Mouse (Mus musculus): ENCODE measurements around the gene Atp1a1. TPM values are rescaled to one million over a fixed set of nuclear protein-coding genes. Genes with fewer than 3 reads are reported as not detected.
A peak's percentile ranks its signal among the peaks of the same experiment; 100 is the strongest.

Gene Atp1a1
- polyA plus RNA-seq (2016; fragmentation: Nextera tagmentation; extraction: Ambion mirVana), result 46.3 and 50.9 TPM in 2 replicates

DNA sequence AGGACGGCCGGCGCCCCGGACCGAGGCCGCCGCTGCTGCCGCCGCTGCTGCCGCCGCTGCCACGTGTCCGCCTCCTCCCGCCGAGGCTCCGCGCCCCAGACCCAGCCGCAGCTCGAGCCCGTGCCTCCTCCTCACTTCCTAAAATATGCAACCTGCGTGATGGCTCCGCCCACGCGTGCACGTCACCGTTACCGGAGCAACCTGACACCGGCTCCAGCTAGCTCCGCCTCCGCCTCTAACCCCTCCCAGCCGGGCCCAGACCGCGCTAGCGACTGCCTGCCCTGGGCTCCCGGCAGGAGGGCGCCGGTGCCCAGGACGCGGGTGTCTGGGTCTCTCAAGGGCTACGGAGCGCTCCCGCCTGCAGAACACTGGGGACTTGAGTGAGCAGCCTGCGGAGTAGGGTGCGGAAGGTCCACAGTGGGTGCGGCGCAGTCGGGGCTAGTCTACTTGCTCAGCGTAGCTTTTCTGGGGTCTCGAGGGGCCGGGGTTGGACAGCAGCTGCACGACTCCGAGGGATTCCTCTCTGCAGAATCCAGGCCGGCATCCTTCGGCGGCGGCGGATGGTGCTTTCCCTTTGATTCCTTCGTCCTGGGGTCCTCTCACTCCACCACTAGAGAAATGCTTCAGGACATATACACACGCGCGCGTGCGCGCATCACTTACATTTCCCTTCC is at the start of gene Atp1a1:
TSS of gene Atp1a1 (minus strand) at position 135 of the 674 bp plus-strand sequence.
- Histone ChIP-seq H3K4me3 (peak within 1 kb of the TSS; percentile 87), H3K4me1 (peaks cover 37% of the 10 kb centered on the region), H3K36me3 (no peaks in the 10 kb centered on the region), H3K27ac (replicated peaks) (peak within 1 kb of the TSS; percentile 97), H3K9ac (replicated peaks) (peak within 1 kb of the TSS; percentile 90), H3K27me3 (peaks cover 16% of the 10 kb centered on the region), H3K9me3 (no peaks in the 10 kb centered on the region), H3K4me2 (replicated peaks) (peak within 1 kb of the TSS; percentile 75)
- ATAC-seq (ENCODE audit: low FRiP score, low read depth), result peak; percentile 95
- under 1% methylated on average over 62 of the region's 64 CpGs for WGBS

DNA sequence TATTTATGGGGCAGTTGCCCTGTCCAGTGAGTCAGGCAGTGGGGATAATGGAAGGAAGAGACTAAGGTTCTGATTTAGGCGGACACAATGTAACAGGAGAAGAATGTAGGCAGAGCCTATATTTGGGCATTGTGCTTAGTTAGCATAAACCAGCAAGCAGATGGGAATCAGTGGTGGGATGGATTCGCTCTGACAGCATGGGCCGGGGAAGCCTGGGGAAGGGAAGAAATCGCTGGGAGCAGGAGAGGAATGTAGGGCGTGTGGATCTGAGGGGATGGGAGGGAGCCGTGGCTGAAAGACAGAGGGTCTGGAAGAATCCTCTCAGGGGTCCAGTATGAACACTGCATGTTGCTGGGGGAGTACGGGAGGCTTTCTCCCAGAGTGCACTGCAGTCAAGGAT is 49.0 kb upstream of the Atp1a1 start:
- 50% methylated on average over 7 of the region's 7 CpGs for WGBS
- no peaks in the 10 kb centered on the region for H3K27me3 ChIP-seq
- no peak overlapping the region for H3K27ac ChIP-seq (replicated peaks)
- H3K36me3 ChIP-seq, result no peaks in the 10 kb centered on the region
- ATAC-seq (ENCODE audit: low FRiP score, low read depth), result no peak
- H3K4me3 ChIP-seq, result no peak overlapping the region
- H3K9ac ChIP-seq (replicated peaks), result no peak overlapping the region
- no peak overlapping the region for H3K4me2 ChIP-seq (replicated peaks)
- no peaks in the 10 kb centered on the region for H3K9me3 ChIP-seq
- H3K4me1 ChIP-seq, result no peaks in the 10 kb centered on the region

DNA sequence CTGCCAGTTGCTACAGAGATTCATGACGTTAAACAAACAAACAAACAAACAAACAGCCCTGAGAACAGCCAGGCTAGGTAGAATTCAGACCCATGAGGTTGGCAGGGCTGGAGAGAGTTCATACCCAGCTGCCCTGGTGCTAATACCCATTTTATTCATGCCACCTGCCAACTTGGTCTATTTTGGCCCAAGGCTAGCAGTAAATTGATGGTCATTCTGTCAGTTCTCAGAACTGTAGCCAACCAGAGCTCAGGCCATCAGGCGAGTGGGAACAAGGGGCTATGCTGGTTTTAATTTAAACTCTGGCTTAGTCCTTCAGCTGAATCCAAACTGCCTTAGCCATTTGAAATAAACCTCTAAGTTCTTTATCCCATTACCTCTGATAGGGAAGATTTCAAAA is 48.5 kb upstream of the Atp1a1 start:
- 71% methylated on average over 2 of the region's 2 CpGs for WGBS
- Histone ChIP-seq H3K4me1 (no peaks in the 10 kb centered on the region), H3K9me3 (no peaks in the 10 kb centered on the region), H3K27ac (replicated peaks) (no peak overlapping the region), H3K36me3 (no peaks in the 10 kb centered on the region), H3K9ac (replicated peaks) (no peak overlapping the region), H3K4me3 (no peak overlapping the region), H3K4me2 (replicated peaks) (no peak overlapping the region), H3K27me3 (no peaks in the 10 kb centered on the region)
- ATAC-seq (ENCODE audit: low FRiP score, low read depth), result no peak

GRCm38 (mm10) chr3:101650328-101650727 is 45.8 kb upstream of the Atp1a1 start:
- ATAC-seq (ENCODE audit: low FRiP score, low read depth), result no peak
- H3K9me3 ChIP-seq, result no peaks in the 10 kb centered on the region
- H3K4me1 ChIP-seq, result 0 out of 2 replicates have a peak, but pooled peaks cover 3% of the 10 kb centered on the region
- no peak overlapping the region for H3K27ac ChIP-seq (replicated peaks)
- 72% methylated on average over 2 of the region's 2 CpGs for WGBS
- H3K4me2 ChIP-seq (replicated peaks), result no peak overlapping the region
- no peaks in the 10 kb centered on the region for H3K36me3 ChIP-seq
- no peaks in the 10 kb centered on the region for H3K27me3 ChIP-seq
- no peak overlapping the region for H3K4me3 ChIP-seq
- no peak overlapping the region for H3K9ac ChIP-seq (replicated peaks)

GRCm38 (mm10) chr3:101649271-101649670 is 44.8 kb upstream of the Atp1a1 start:
- WGBS, result 80% methylated on average over 2 of the region's 2 CpGs
- no peak overlapping the region for H3K4me3 ChIP-seq
- H3K9ac ChIP-seq (replicated peaks), result no peak overlapping the region
- no peak overlapping the region for H3K4me2 ChIP-seq (replicated peaks)
- no peaks in the 10 kb centered on the region for H3K27me3 ChIP-seq
- 0 out of 2 replicates have a peak, but pooled peaks cover 3% of the 10 kb centered on the region for H3K4me1 ChIP-seq
- no peak for ATAC-seq (ENCODE audit: low FRiP score, low read depth)
- no peaks in the 10 kb centered on the region for H3K9me3 ChIP-seq
- H3K36me3 ChIP-seq, result no peaks in the 10 kb centered on the region
- H3K27ac ChIP-seq (replicated peaks), result no peak overlapping the region

GRCm38 (mm10) chr3:101648096-101648793 is 43.8 kb upstream of the Atp1a1 start:
- Histone ChIP-seq H3K27me3 (no peaks in the 10 kb centered on the region), H3K4me1 (0 out of 2 replicates have a peak, but pooled peaks cover 3% of the 10 kb centered on the region), H3K4me3 (no peak overlapping the region), H3K9me3 (no peaks in the 10 kb centered on the region), H3K9ac (replicated peaks) (no peak overlapping the region), H3K36me3 (no peaks in the 10 kb centered on the region), H3K27ac (replicated peaks) (no peak overlapping the region), H3K4me2 (replicated peaks) (no peak overlapping the region)
- no peak for ATAC-seq (ENCODE audit: low FRiP score, low read depth)
- 76% methylated on average over 13 of the region's 13 CpGs for WGBS

- ATAC-seq (ENCODE audit: low FRiP score, low read depth), result no peak
- Histone ChIP-seq H3K36me3 (no peaks in the 10 kb centered on the region), H3K27me3 (no peaks in the 10 kb centered on the region), H3K4me1 (0 out of 2 replicates have a peak, but pooled peaks cover 3% of the 10 kb centered on the region), H3K4me3 (no peak overlapping the region), H3K9ac (replicated peaks) (no peak overlapping the region), H3K27ac (replicated peaks) (no peak overlapping the region), H3K9me3 (no peaks in the 10 kb centered on the region), H3K4me2 (replicated peaks) (no peak overlapping the region)
- WGBS, result 67% methylated on average over 5 of the region's 5 CpGs
These were observed 42.3 kb upstream of the Atp1a1 start for GRCm38 (mm10) chr3:101646806-101647205.

DNA sequence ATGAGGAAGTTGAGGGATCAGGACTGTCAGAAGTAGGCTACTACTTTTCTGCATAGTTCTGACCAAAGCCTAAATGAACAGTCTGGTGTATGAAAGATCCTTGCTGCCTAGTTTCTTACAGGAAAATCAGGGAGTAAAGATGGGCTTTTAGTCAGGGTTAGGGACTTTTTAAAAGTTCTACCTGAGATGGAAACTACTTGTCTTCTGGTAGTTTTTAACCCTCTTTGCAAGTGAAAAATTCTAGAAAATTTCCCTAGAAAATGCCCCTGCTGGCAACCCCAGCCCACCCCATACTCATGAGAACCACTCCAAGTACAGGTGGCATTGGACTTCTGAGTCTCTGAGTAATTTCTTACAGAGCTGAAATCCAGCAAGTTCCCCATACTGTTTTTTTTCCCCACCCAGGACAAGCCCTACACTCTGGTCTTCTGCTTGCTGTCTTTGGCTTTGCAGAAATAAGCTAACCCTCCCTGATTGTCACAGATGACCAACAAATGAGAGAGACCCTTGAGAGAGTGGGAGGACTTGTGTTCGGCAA is 41.2 kb upstream of the Atp1a1 start:
- H3K9me3 ChIP-seq, result no peaks in the 10 kb centered on the region
- H3K9ac ChIP-seq (replicated peaks), result no peak overlapping the region
- H3K27me3 ChIP-seq, result no peaks in the 10 kb centered on the region
- no peak overlapping the region for H3K4me3 ChIP-seq
- H3K4me2 ChIP-seq (replicated peaks), result no peak overlapping the region
- WGBS, result 69% methylated on average over 1 of the region's 1 CpGs
- H3K36me3 ChIP-seq, result no peaks in the 10 kb centered on the region
- no peak for ATAC-seq (ENCODE audit: low FRiP score, low read depth)
- H3K4me1 ChIP-seq, result 0 out of 2 replicates have a peak, but pooled peaks cover 3% of the 10 kb centered on the region
- H3K27ac ChIP-seq (replicated peaks), result no peak overlapping the region

- Histone ChIP-seq H3K4me2 (replicated peaks) (no peak overlapping the region), H3K27me3 (no peaks in the 10 kb centered on the region), H3K9me3 (no peaks in the 10 kb centered on the region), H3K4me1 (0 out of 2 replicates have a peak, but pooled peaks cover 3% of the 10 kb centered on the region), H3K36me3 (no peaks in the 10 kb centered on the region), H3K27ac (replicated peaks) (no peak overlapping the region), H3K9ac (replicated peaks) (no peak overlapping the region), H3K4me3 (no peak overlapping the region)
- 87% methylated on average over 4 of the region's 4 CpGs for WGBS
- ATAC-seq (ENCODE audit: low FRiP score, low read depth), result no peak
These were observed 39.7 kb upstream of the Atp1a1 start for GRCm38 (mm10) chr3:101644062-101644802.

DNA sequence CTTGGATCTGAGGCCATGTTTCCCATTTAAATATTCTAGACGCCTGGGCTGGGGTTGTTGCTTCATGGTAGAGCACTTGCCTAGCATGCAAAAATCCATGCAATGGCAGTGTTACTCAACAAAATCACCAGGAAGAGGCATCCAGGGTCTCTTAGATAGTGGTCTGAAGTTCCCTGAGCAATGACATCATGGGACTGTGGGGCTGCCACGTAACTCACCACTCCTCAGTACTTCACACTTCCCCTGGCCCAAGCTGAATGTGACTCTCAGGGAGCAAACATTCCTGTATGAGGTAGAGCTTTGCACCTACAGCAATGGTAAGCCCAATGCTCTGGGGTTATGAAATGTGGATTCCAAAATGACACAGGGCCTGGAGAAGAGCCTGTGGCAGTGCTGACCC is 38.8 kb upstream of the Atp1a1 start:
- no peak for ATAC-seq (ENCODE audit: low FRiP score, low read depth)
- Histone ChIP-seq H3K27me3 (no peaks in the 10 kb centered on the region), H3K36me3 (no peaks in the 10 kb centered on the region), H3K4me2 (replicated peaks) (no peak overlapping the region), H3K9ac (replicated peaks) (no peak overlapping the region), H3K4me1 (0 out of 2 replicates have a peak, but pooled peaks cover 3% of the 10 kb centered on the region), H3K27ac (replicated peaks) (no peak overlapping the region), H3K9me3 (no peaks in the 10 kb centered on the region), H3K4me3 (no peak overlapping the region)
- 88% methylated on average over 2 of the region's 2 CpGs for WGBS

DNA sequence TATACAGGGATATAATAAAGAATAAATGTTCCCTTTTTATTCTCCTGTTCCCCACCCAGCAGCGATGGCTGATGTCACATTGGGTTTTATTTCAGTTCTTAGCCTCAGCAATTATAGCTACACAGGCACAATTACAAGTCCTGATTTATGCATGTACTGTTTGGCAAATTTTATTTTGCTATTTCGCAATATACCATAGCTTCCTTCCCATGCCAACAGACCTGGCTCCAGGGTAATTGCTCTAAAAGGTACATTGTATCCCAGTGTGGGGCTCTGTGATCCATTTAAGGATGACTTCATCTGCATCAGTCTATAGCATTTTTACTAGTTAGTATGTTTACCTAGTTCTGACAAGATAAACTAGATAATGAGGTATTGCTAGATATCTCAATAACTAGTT is 33.7 kb upstream of the Atp1a1 start:
- no peaks in the 10 kb centered on the region for H3K27me3 ChIP-seq
- no peak overlapping the region for H3K4me3 ChIP-seq
- no peak overlapping the region for H3K4me2 ChIP-seq (replicated peaks)
- no peaks in the 10 kb centered on the region for H3K36me3 ChIP-seq
- ATAC-seq (ENCODE audit: low FRiP score, low read depth), result no peak
- H3K9me3 ChIP-seq, result no peaks in the 10 kb centered on the region
- H3K4me1 ChIP-seq, result peaks cover 6% of the 10 kb centered on the region
- H3K9ac ChIP-seq (replicated peaks), result no peak overlapping the region
- no peak overlapping the region for H3K27ac ChIP-seq (replicated peaks)
- 90% methylated on average over 2 of the region's 2 CpGs for WGBS

GRCm38 (mm10) chr3:101636510-101636909 is 32.0 kb upstream of the Atp1a1 start:
- no peak overlapping the region for H3K4me3 ChIP-seq
- ATAC-seq (ENCODE audit: low FRiP score, low read depth), result no peak
- H3K4me1 ChIP-seq, result peaks cover 6% of the 10 kb centered on the region
- H3K27ac ChIP-seq (replicated peaks), result no peak overlapping the region
- H3K27me3 ChIP-seq, result no peaks in the 10 kb centered on the region
- no peak overlapping the region for H3K9ac ChIP-seq (replicated peaks)
- 86% methylated on average over 7 of the region's 7 CpGs for WGBS
- no peak overlapping the region for H3K4me2 ChIP-seq (replicated peaks)
- no peaks in the 10 kb centered on the region for H3K9me3 ChIP-seq
- H3K36me3 ChIP-seq, result no peaks in the 10 kb centered on the region

Measured in midbrain, embryonic 12.5 days (tissue).